Mouse (Mus musculus) intestine, embryonic 15.5 days (tissue): ENCODE results near the gene Tprg. TPM values are rescaled to one million over a fixed set of nuclear protein-coding genes. Genes with fewer than 3 reads are reported as not detected.

Experiments
- ATAC-seq: fragments of 200-750 bp; cut with Nextera tagmentation; 2 replicates; pipeline ENCODE4 v1.8.0; 2017; ENCODE audit warnings: moderate TSS enrichment, moderate library complexity
- H3K27ac ChIP-seq: fragments of 300-500 bp; sonication (generic); 2 replicates; pipeline ENCODE4 v1.5.1; 2015; ENCODE audit warnings: mild to moderate bottlenecking, inconsistent platforms
- H3K27me3 ChIP-seq: fragments of 300-500 bp; sonication (generic); replicated peaks from 2 replicates; pipeline ENCODE4 v1.6.1; 2015; ENCODE audit warnings: inconsistent platforms
- H3K36me3 ChIP-seq: fragments of 300-500 bp; sonication (generic); 2 replicates; pipeline ENCODE4 v1.6.1; 2015; ENCODE audit warnings: inconsistent platforms
- H3K4me1 ChIP-seq: fragments of 300-500 bp; sonication (generic); replicated peaks from 2 replicates; pipeline ENCODE4 v1.6.1; 2015; ENCODE audit warnings: inconsistent platforms
- H3K4me2 ChIP-seq: fragments of 300-500 bp; sonication (generic); replicated peaks from 2 replicates; pipeline ENCODE4 v1.6.1; 2015; ENCODE audit warnings: mild to moderate bottlenecking, inconsistent platforms
- H3K4me3 ChIP-seq: fragments of 300-500 bp; sonication (generic); replicated peaks from 2 replicates; pipeline ENCODE4 v1.5.1; 2015; ENCODE audit warnings: inconsistent platforms
- H3K9ac ChIP-seq: fragments of 300-500 bp; sonication (generic); 2 replicates; pipeline ENCODE4 v1.6.1; 2015; ENCODE audit warnings: inconsistent platforms
- H3K9me3 ChIP-seq: fragments of 300-500 bp; sonication (generic); 2 replicates; pipeline ENCODE4 v1.6.1; 2016; ENCODE audit warnings: inconsistent platforms
- WGBS: fragments of 180-500 bp; shearing (Covaris S2); methylation state at CpG from one replicate; pipeline ENCODE4 v1.1.7; 2015; 5-methylcytosine and 5-hydroxymethylcytosine counted together
- polyA plus RNA-seq: library from polyadenylated mRNA; unstranded; fragments of >200 nt; fragmentation: Nextera tagmentation; extraction: Ambion mirVana; gene quantifications from 2 replicates; pipeline ENCODE4 v1.2.1, GENCODE M21; 2015

Tprg gene
- not detected in 2 replicates for polyA plus RNA-seq

DNA sequence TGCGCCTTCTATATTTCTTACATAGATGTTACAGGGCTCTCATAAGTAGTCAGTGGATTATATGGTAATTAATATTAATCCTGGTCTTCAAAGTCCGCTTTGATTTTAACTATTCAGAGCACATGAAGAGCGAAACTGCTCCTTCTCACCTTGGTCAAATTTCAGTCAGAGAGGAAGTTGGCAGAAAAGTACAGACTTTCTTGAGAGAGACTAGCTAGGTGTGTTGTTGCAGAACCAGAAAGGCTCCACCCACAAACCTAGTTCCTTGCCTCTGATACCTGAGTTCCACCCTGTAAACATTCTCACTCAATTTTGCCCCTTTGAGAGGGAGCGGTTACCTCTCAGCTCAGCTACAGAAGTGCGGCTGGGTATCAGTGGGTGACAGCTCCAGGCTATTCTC lies at the start of gene Tprg:
Gene Tprg, plus strand, starts transcription at position 301 of the 400 bp plus-strand sequence.
- no peaks in the 10 kb centered on the region for H3K4me1 ChIP-seq
- H3K4me2 ChIP-seq = no peak within 1 kb of the TSS
- WGBS = 90% methylated on average over 5 of the region's 5 CpGs
- no peak within 1 kb of the TSS for H3K9ac ChIP-seq
- H3K27me3 ChIP-seq = no peaks in the 10 kb centered on the region
- no peaks in the 10 kb centered on the region for H3K9me3 ChIP-seq
- ATAC-seq = no peak
- no peak within 1 kb of the TSS for H3K4me3 ChIP-seq
- H3K27ac ChIP-seq = no peak within 1 kb of the TSS
- no peaks in the 10 kb centered on the region for H3K36me3 ChIP-seq

DNA sequence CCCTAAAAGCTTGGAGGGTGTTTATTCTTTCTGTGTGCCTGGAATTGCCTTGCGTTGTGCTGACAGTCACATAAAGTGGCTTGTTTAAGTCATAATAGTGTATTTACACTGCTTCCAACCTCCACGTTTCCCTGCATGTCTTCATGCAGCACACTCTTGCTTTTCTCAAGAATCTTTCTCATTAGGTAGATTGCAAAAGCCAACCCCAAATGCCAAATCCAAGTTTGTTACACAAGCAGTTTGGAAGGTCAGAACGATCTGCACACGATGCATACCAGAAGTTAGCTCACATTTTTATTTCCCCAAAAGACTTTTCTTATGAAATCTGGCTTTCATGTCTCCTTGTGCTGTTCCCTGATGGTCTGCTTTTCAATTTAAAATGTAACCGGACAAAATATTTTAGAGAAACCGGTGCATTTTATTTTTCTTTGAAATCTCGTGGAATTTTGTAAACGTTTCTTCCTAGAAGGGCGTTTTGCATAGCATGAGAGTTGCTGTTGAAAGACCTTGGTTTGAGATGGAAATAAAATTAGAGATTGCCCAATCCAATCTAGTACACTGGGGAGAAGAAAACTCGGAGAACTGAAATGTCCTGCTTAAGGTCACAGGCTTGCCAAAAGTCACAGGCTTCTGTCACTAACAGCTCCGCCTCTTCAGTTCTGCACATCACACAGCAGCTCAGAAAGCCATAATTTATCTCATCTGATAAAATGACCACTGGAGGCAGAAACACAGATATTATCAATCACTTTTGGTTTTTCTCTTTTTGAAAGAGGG lies 48.2 kb upstream of the Tprg start:
- WGBS = 57% methylated on average over 11 of the region's 11 CpGs
- ATAC-seq = no peak
- H3K27ac ChIP-seq = no peak overlapping the region

DNA sequence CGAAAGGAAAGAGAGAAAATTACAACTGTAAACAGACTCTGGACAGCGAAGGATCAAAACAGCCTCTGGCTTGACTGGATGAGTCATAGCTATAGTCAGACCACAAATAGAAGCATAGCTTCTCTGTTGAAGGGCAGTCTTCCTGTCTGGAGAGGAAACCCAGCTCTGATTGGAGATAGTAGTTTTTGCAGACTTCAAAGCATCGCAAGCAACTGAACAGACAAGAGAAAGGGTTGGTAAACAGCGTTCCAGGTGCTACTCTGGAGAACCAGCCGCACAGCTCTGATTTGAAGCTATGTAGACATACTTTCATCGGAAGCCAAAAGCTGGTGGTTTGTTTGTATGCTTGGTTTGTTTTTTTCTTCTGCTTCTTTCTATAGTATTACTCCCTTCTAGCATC lies 37.7 kb upstream of the Tprg start:
- Histone ChIP-seq H3K27ac (no peak overlapping the region), H3K9me3 (no peaks in the 10 kb centered on the region), H3K4me1 (no peaks in the 10 kb centered on the region), H3K4me2 (no peak overlapping the region), H3K4me3 (no peak overlapping the region), H3K36me3 (no peaks in the 10 kb centered on the region), H3K9ac (no peak overlapping the region), H3K27me3 (no peaks in the 10 kb centered on the region)
- WGBS = 71% methylated on average over 6 of the region's 6 CpGs
- ATAC-seq = no peak

More for the DNA sequence above, 48.2 kb upstream of the Tprg start:
- Histone ChIP-seq H3K36me3 (no peaks in the 10 kb centered on the region), H3K9ac (no peak overlapping the region), H3K9me3 (no peaks in the 10 kb centered on the region), H3K4me3 (no peak overlapping the region), H3K27me3 (no peaks in the 10 kb centered on the region), H3K4me1 (no peaks in the 10 kb centered on the region), H3K4me2 (no peak overlapping the region)

DNA sequence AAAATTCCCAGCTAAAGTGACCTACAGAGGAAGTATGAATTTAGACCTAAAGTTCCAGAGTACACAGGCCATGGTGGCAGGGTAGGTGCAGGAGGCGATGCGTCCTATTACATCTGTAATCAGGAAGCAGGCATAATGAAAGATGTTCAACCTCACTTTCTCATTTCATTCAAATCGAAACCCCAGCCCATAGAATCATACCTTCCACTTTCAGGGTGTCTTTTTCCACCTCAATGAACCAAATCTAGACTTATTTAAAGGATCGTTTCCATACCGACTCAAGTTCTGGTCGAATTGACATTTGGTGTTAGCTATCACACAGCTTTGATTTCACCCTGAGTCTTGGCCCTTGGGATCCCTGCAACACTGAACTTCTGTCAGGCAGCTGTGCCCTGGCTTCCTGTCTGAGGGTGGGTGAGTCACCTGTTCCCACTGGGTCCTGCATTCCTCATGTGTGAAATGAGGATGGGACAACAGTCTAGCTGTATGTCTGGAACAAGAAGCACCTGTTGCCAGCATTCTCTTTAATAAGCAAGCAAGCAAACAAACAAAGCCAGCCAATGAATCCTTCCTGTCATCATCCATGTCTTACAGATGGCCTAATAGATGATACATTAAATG lies 36.4 kb upstream of the Tprg start:
- no peaks in the 10 kb centered on the region for H3K36me3 ChIP-seq
- H3K27ac ChIP-seq = no peak overlapping the region
- H3K9ac ChIP-seq = no peak overlapping the region
- H3K4me3 ChIP-seq = no peak overlapping the region
- H3K4me2 ChIP-seq = no peak overlapping the region
- no peaks in the 10 kb centered on the region for H3K27me3 ChIP-seq
- no peaks in the 10 kb centered on the region for H3K4me1 ChIP-seq
- H3K9me3 ChIP-seq = no peaks in the 10 kb centered on the region
- WGBS = 86% methylated on average over 6 of the region's 6 CpGs
- ATAC-seq = no peak

DNA sequence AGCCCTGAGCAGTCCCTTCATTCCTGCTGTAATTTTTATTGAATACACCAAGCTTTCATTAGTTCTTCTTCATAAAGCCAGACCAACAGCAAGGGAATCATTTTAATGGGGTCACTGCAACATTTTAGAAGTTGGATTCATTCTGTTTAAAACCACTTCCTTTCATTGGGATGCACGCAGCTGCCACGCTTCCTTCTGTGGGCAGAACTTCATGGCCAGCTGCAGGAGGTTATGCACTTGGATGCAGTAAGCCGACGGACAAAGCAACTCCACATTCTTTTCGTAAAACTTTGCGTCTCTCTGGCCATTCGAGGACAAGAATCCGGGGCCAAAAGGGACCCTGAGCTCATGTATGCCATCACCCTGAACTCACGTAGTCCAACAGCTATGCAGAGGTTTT lies 35.5 kb upstream of the Tprg start:
- Histone ChIP-seq H3K27ac (no peak overlapping the region), H3K9me3 (no peaks in the 10 kb centered on the region), H3K4me3 (no peak overlapping the region), H3K27me3 (no peaks in the 10 kb centered on the region), H3K9ac (no peak overlapping the region), H3K36me3 (no peaks in the 10 kb centered on the region), H3K4me1 (no peaks in the 10 kb centered on the region), H3K4me2 (no peak overlapping the region)
- no peak for ATAC-seq
- WGBS = 83% methylated on average over 9 of the region's 9 CpGs

DNA sequence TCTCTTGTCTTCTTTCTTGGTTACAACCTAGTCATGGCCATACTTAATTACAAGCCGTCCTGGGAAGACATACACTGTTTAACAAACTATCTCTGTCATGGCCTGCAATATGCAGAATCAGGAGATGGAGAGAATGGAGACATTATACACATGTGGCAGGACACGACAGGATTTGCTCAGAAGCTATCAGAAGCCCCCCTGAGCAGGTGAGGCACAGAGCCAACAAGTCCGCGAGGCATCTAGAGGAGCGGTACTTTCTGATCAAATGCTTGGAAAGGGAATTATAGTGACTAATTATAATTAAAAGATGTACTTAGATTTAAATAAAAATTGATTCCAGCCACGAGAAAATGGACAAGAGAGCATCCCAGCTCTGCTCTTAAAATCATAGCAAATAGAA lies 32.0 kb upstream of the Tprg start:
- no peak overlapping the region for H3K4me2 ChIP-seq
- no peaks in the 10 kb centered on the region for H3K27me3 ChIP-seq
- 83% methylated on average over 6 of the region's 6 CpGs for whole genome bisulfite sequencing
- no peaks in the 10 kb centered on the region for H3K4me1 ChIP-seq
- H3K27ac ChIP-seq = no peak overlapping the region
- H3K4me3 ChIP-seq = no peak overlapping the region
- no peak for ATAC-seq
- no peaks in the 10 kb centered on the region for H3K36me3 ChIP-seq
- no peak overlapping the region for H3K9ac ChIP-seq
- H3K9me3 ChIP-seq = no peaks in the 10 kb centered on the region

DNA sequence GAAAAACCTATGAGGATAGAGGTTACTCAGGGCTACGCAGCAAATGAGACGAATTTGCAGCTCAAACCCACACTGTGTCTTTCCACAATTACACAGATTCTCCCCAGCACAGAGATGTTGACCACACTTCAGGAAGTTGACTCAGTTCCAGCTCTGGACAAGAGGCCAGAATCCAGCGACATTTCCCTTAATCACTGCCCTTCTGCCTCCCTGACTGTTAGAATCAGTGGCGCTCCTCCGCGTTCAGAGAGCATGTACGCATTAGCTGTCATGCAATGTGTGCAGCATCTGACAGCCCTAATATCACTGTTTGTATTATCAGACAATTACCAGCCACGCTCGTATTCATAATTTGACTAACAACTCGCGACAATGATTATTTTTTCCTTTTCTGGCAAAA lies 31.4 kb upstream of the Tprg start:
- no peak overlapping the region for H3K4me3 ChIP-seq
- H3K4me2 ChIP-seq = no peak overlapping the region
- H3K9ac ChIP-seq = no peak overlapping the region
- H3K27me3 ChIP-seq = no peaks in the 10 kb centered on the region
- H3K4me1 ChIP-seq = no peaks in the 10 kb centered on the region
- no peaks in the 10 kb centered on the region for H3K9me3 ChIP-seq
- no peak for ATAC-seq
- H3K27ac ChIP-seq = no peak overlapping the region
- no peaks in the 10 kb centered on the region for H3K36me3 ChIP-seq
- 72% methylated on average over 11 of the region's 11 CpGs for WGBS

DNA sequence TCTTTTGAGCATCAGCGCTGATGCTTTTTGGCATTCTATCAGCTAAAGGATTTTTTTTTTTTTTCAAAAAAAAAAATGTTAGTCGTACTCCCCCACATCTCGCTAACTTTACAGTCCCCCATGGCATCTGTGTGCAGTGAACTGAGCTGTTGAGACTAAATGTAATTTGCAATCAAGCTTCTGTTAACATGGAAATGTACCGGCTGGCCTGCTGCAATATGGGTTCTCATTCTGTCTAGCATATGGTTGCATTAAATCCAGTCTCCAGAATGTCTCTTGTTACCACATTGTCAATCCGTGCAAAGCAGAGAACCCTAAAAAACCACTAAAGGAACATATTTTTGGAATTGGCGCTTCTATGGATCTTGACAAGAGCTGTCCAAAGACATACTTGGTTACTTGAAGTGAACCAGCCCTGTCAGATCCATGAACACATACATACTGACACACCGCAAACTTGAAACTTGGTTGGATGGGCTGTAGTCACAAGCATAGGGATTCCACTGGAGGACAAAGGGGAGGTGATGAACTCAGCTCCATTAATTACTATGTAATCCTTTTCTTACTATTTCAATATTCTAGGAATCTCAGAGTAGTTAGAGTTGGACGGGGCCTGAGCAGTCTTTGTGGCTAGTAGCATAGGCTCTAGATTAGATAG lies 30.9 kb upstream of the Tprg start:
- Histone ChIP-seq H3K4me3 (no peak overlapping the region), H3K9ac (no peak overlapping the region), H3K4me1 (no peaks in the 10 kb centered on the region), H3K36me3 (no peaks in the 10 kb centered on the region), H3K9me3 (no peaks in the 10 kb centered on the region), H3K27me3 (no peaks in the 10 kb centered on the region), H3K4me2 (no peak overlapping the region), H3K27ac (no peak overlapping the region)
- 81% methylated on average over 8 of the region's 8 CpGs for WGBS
- ATAC-seq = no peak

DNA sequence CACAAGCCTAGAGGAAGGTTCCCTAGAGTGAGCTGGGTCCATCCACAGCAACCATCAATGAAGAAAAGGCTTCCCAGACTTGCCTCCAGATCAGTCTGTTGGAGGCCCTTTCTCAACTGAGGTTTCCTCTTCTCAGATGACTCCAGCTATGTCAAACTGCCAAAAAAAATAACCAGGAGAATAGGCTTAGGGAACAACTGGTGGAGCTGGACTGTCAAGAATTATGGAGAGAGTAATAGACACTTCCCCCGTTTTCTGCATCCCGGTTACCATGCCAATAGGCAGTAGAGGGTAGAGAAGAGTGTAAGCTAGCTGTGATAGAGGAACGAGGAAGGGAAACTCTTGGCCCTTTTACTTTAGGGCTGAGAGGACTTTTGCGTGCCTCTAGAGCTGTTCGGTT lies 24.3 kb upstream of the Tprg start:
- no peak overlapping the region for H3K4me3 ChIP-seq

DNA sequence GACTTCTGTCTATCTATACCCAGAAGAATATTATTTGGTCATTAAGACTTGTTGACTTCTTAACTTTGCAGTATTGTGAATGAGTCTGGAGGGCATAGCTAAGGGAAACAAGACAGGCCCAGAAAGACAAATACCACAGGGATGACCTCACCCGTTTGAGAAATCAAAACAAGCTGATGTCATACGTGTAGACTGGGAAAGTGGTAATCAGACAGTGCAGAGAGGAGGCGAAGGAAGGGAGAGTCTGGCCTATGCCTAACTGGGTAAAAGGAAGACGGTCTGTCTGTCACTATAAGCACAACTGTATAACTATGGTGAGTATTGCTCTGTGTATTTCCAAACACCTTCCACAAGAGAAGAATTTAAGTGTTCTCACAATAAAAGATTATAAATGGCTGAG lies 23.7 kb upstream of the Tprg start:
- ATAC-seq = no peak; the same call in 1 of the 2 replicates

More for the DNA sequence above, 24.3 kb upstream of the Tprg start:
- H3K9ac ChIP-seq = no peak overlapping the region
- H3K27ac ChIP-seq = no peak overlapping the region
- no peaks in the 10 kb centered on the region for H3K27me3 ChIP-seq
- no peak overlapping the region for H3K4me2 ChIP-seq
- whole genome bisulfite sequencing = 87% methylated on average over 5 of the region's 5 CpGs
- H3K9me3 ChIP-seq = no peaks in the 10 kb centered on the region
- H3K36me3 ChIP-seq = no peaks in the 10 kb centered on the region
- H3K4me1 ChIP-seq = no peaks in the 10 kb centered on the region
- ATAC-seq = no peak

DNA sequence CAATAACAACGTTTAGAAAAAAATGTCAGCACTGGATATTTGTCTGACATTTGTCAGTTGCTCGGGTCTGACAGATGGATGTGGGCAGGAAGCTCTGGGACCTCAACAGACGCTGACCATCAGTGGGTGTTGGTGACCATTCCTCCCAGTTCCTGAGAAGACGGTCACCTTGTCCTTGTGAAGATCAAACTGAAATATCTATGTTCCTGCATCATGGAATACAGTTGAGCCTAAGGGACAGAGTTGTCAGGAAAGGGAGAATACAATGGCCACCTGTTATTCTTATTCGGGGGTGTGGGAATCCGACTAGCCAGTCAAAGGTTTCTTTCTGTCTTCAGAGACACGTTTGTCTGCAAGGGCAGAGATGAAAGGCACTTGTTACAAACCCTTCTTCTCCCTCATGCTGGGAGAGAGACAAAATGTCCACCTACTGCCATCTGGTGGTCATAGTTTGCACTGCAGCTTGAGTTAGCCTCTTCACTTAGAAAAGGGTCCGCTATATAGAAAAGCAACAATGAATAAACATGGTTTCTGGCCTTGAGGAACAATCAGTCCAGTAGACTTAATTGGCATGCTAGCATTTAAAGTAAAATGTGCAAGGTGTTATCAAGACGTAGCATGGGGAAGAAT lies 23.0 kb upstream of the Tprg start:
- Histone ChIP-seq H3K27ac (no peak overlapping the region), H3K9ac (no peak overlapping the region), H3K9me3 (no peaks in the 10 kb centered on the region), H3K27me3 (no peaks in the 10 kb centered on the region), H3K4me3 (no peak overlapping the region), H3K36me3 (no peaks in the 10 kb centered on the region), H3K4me1 (no peaks in the 10 kb centered on the region), H3K4me2 (no peak overlapping the region)
- no peak for ATAC-seq
- 40% methylated on average over 9 of the region's 9 CpGs for WGBS

More for the DNA sequence above, 23.7 kb upstream of the Tprg start:
- Histone ChIP-seq H3K4me3 (no peak overlapping the region), H3K9me3 (no peaks in the 10 kb centered on the region), H3K27me3 (no peaks in the 10 kb centered on the region), H3K4me1 (no peaks in the 10 kb centered on the region), H3K27ac (no peak overlapping the region), H3K36me3 (no peaks in the 10 kb centered on the region), H3K4me2 (no peak overlapping the region), H3K9ac (no peak overlapping the region)
- WGBS = 47% methylated on average over 4 of the region's 4 CpGs

DNA sequence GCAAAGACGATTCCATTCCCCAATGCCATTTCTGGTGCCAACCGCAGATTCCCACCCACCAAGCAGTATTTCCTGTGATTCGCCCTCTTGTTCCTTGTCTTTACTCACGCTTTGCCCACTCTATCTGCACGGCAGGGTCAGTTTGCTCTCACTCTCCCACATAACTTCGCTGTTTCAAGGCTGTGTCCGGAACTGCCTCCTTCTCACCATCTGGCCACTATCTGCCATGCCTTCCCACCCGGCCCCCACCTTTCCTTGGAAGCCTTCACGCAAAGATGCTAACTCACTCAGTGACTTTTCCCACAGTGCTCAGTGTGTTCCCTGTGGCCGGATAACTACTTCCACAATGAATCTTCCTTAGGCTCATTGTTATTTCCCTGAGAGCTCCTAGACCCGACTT lies 21.4 kb upstream of the Tprg start:
- 70% methylated on average over 11 of the region's 11 CpGs for WGBS
- Histone ChIP-seq H3K4me3 (no peak overlapping the region), H3K36me3 (no peaks in the 10 kb centered on the region), H3K9me3 (no peaks in the 10 kb centered on the region), H3K27me3 (no peaks in the 10 kb centered on the region), H3K27ac (no peak overlapping the region), H3K4me2 (no peak overlapping the region), H3K4me1 (no peaks in the 10 kb centered on the region), H3K9ac (no peak overlapping the region)
- no peak for ATAC-seq
